Mouse (Mus musculus) adrenal gland (tissue): ENCODE data around the gene Lrrc31.

Experiments
- intact Hi-C: fragments of 180-260 bp; cut with DNase I; formaldehyde crosslinking; loops from one replicate; pipeline ENCODE4 v1.15.1; 2025

The Lrrc31 gene

DNA sequence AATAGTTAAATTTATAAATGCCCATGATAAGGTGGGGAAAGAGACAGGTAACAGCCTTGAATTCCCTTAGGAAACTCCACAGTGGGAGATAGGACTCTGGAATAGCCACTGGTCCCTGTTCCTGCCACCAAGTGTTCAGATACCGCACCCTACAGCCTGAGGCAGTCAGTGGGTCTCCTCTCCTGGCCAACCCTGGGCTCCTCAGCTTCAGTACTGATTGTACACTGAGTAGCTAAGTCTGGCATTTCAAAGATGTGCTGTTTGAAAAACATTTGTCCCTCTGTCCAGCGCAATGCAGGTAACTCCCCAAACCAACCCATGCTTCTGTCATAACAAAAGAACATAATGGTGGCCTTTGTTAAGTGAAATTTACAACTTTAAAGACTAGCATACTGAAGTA, 4.0 kb downstream of the Lrrc31 start:
- intact Hi-C loops, result loop anchor here (5.0 to 10.0 kb wide), 2 partner anchors 209 to 277 kb away; no protein-coding TSS in a partner anchor

- intact Hi-C loops, result loop anchor here (5.0 to 10.0 kb wide), 2 partner anchors 99 to 214 kb away; no protein-coding TSS in a partner anchor
Observed at GRCm38 (mm10) chr3:30690976-30691375, 8.7 kb downstream of the Lrrc31 start.

DNA sequence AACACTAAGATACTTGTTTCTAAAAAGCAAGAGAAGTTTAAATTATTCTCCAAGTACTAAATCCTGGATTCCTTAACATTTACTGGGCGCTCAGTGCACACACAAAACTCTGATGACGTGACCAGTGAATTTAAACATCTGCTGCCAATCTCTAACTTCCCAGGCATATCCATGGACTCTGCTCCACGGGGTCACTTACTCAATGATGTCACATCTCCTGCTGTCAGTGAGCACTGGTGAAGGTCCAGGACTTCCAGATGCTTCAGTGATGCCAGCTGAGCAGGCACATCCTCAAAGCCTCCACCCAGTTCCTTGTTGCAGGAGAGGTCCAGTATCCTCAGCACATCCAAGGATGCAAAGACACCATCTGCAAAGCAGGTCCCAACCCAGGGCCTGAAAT, 12.4 kb downstream of the Lrrc31 start:
- intact Hi-C loops, result no loop called here

DNA sequence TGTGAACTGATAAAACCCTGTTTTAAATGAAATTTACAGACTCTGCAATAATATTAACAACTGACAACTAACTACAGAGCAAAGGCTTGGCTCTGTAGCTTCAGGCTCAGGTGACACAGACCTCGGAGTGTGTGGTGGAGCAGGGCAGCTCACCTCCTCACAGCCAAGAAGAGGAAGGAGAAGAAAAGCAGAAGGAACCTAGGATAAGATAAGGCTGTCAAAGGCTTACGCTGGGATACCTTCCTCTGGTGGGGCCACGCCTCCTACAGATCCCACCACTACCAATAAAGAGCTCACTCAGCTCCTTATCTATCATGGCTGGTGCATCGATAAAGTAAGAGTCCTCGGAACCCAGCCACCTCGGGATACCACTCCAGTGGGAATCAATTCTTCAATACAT, 16.5 kb downstream of the Lrrc31 start:
- intact Hi-C loops, result no loop called here

DNA sequence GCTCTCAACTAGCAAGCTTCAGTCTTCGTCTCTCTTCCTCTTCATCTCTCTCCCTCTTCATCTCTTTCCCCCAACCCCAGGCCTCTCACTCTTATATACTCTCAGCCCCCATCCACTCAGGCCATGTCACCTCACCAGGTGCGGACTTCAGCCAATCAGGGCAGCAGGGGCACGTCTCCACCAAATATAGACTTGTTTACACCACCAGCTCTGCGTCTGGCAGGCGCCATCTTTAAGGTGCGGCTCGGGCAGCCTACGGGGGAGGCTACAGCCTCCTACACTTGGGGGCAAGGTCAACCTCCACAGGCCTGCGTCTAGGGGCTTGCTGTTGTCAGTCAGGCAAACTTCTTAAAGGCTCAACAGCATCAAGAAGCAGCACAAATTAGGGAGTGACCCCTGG, 41.2 kb downstream of the Lrrc31 start:
- intact Hi-C loops, result no loop called here

- intact Hi-C loops, result no loop called here
Observed at GRCm38 (mm10) chr3:30655937-30656336, 43.7 kb downstream of the Lrrc31 start.

- intact Hi-C loops, result no loop called here
Observed at GRCm38 (mm10) chr3:30650062-30650841, 49.4 kb downstream of the Lrrc31 start.

DNA sequence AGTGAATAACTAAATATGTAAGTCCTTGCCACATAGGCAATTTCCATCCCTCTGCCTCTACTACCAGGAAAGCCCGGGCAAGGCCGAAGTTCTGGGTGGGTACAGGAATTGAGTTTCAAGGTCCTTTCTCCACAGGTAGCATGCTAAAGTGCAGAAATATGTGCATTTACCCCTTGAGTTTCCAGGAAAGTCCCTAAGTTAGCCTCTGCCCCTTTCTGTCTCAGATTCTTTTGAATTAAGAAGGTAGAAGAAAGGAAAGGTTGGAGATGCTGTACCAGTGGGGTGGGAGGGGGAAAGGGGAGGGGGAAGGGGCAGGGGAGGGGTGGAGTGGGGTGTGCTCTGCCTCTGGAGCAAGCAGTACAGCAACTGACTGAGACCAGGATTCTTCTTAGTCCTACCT, 51.2 kb downstream of the Lrrc31 start:
- intact Hi-C loops, result no loop called here

GRCm38 (mm10) chr3:30647440-30648090, 52.1 kb downstream of the Lrrc31 start, which contains the start of gene Lrrc34:
Gene Lrrc34, minus strand, starts transcription at chr3:30647869.
- intact Hi-C loops, result no loop called here

DNA sequence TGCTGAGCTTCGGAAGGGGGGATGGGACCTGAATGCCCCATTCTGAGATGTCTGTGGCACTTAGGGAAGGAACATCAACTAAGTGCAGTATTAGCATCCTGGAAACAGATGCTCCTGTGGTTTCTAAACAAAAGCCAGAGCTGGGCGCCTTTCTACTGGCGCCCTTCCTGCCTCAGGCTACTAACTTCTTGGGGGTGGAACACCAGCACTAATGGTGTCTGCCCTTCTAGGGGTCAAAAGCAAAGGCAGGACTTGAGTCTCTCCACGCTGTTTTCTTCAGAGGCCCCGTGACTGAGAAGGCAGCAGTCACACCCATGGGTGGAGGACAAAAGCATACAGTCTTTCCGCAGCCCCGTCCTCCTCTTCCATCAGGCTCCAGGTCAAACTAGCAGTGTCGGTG, 52.9 kb downstream of the Lrrc31 start:
- intact Hi-C loops, result no loop called here

DNA sequence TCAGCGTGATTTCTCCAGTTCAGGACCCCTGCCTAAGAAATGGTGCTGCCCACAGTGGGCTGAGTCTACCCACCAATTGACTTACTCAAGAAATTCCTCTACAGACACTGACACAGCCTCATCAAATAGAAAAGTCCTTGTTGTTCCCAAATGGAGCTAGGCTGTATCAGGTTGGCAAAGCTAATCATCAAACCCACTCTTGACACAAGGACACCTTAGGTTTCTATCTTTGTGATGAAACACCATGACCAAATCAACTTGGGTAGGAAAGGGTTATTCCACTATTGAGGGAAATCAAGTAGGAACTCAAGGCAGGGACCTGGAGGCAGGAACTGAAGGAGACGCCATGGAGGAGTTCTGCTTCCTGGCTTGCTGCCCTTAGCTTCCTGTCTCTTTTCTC, 55.4 kb downstream of the Lrrc31 start, which contains the start of gene Lrriq4:
TSS of gene Lrriq4 (plus strand) at position 301 of the 400 bp plus-strand sequence.
- intact Hi-C loops, result no loop called here

DNA sequence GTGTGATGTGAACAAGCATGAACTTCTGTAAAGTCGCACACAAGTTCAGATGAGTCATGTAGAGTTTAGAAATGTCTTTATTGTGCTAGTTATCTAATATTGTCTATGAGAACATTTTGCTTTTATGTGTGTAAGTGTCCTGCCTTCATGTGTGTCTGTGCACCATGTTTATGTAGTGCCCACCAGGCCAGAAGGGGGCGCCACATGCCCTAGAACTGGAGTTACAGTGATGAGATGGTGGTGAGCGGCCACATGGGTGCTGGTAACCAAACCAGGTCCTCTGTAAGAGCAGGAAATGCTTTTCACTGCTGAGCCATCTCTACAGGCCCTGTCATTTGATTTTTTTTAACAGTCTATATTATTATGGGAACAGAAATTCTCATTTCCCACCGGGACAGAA, 64.0 kb downstream of the Lrrc31 start:
- intact Hi-C loops, result no loop called here

- intact Hi-C loops, result no loop called here
Observed at GRCm38 (mm10) chr3:30633681-30634080, 66.0 kb downstream of the Lrrc31 start.
